Mouse (Mus musculus): ENCODE results near the gene Paqr8. TPM values are rescaled to one million over a fixed set of nuclear protein-coding genes. Genes with fewer than 3 reads are reported as not detected.
A peak's percentile ranks its signal among the peaks of the same experiment; 100 is the strongest.

Gene Paqr8
- polyA plus RNA-seq, 1 experiment from 2014 or later, result 4.4 TPM

GRCm38 (mm10) chr1:20872496-20872895 lies 17.9 kb upstream of the Paqr8 start:
- Histone ChIP-seq H3K4me3 (ENCODE audit: low read length) (no peak overlapping the region), H3K27me3 (ENCODE audit: control insufficient read depth, insufficient read depth, low read depth, low read length) (no peaks in the 10 kb centered on the region), H3K36me3 (ENCODE audit: control insufficient read depth, insufficient read depth, low read length) (no peaks in the 10 kb centered on the region), H3K4me1 (replicated peaks; ENCODE audit: control insufficient read depth, insufficient read depth, low read length) (no peaks in the 10 kb centered on the region), H3K4me2 (ENCODE audit: low read depth, low read length) (no peak overlapping the region), H3K27ac (ENCODE audit: low read length) (no peak overlapping the region), H3K9ac (ENCODE audit: low read length) (no peak overlapping the region), H3K9me3 (ENCODE audit: control insufficient read depth, low read length) (no peaks in the 10 kb centered on the region)
- no peak for ATAC-seq (ENCODE audit: low read depth)
- 76% methylated on average over 5 of the region's 5 CpGs for WGBS

- Histone ChIP-seq H3K27ac (ENCODE audit: low read length) (no peak overlapping the region), H3K27me3 (ENCODE audit: control insufficient read depth, insufficient read depth, low read depth, low read length) (no peaks in the 10 kb centered on the region), H3K9ac (ENCODE audit: low read length) (no peak overlapping the region), H3K4me2 (ENCODE audit: low read depth, low read length) (no peak overlapping the region), H3K36me3 (ENCODE audit: control insufficient read depth, insufficient read depth, low read length) (no peaks in the 10 kb centered on the region), H3K4me1 (replicated peaks; ENCODE audit: control insufficient read depth, insufficient read depth, low read length) (no peaks in the 10 kb centered on the region), H3K9me3 (ENCODE audit: control insufficient read depth, low read length) (no peaks in the 10 kb centered on the region), H3K4me3 (ENCODE audit: low read length) (no peak overlapping the region)
- 90% methylated on average over 6 of the region's 6 CpGs for WGBS
- ATAC-seq (ENCODE audit: low read depth), result no peak
Measured at GRCm38 (mm10) chr1:20874061-20874460, 16.3 kb upstream of the Paqr8 start.

- no peak for ATAC-seq (ENCODE audit: low read depth)
- Histone ChIP-seq H3K27me3 (ENCODE audit: control insufficient read depth, insufficient read depth, low read depth, low read length) (no peaks in the 10 kb centered on the region), H3K9me3 (ENCODE audit: control insufficient read depth, low read length) (no peaks in the 10 kb centered on the region), H3K4me3 (ENCODE audit: low read length) (no peak overlapping the region), H3K4me1 (replicated peaks; ENCODE audit: control insufficient read depth, insufficient read depth, low read length) (no peaks in the 10 kb centered on the region), H3K27ac (ENCODE audit: low read length) (no peak overlapping the region), H3K9ac (ENCODE audit: low read length) (no peak overlapping the region), H3K4me2 (ENCODE audit: low read depth, low read length) (no peak overlapping the region), H3K36me3 (ENCODE audit: control insufficient read depth, insufficient read depth, low read length) (no peaks in the 10 kb centered on the region)
Measured at GRCm38 (mm10) chr1:20877355-20877754, 13.1 kb upstream of the Paqr8 start.

- ATAC-seq (ENCODE audit: low read depth), result peak; percentile 91
- Histone ChIP-seq H3K36me3 (ENCODE audit: control insufficient read depth, insufficient read depth, low read length) (no peaks in the 10 kb centered on the region), H3K9ac (ENCODE audit: low read length) (no peak overlapping the region), H3K4me2 (ENCODE audit: low read depth, low read length) (no peak overlapping the region), H3K4me1 (replicated peaks; ENCODE audit: control insufficient read depth, insufficient read depth, low read length) (no peaks in the 10 kb centered on the region), H3K4me3 (ENCODE audit: low read length) (no peak overlapping the region), H3K27me3 (ENCODE audit: control insufficient read depth, insufficient read depth, low read depth, low read length) (no peaks in the 10 kb centered on the region), H3K27ac (ENCODE audit: low read length) (no peak overlapping the region), H3K9me3 (ENCODE audit: control insufficient read depth, low read length) (no peaks in the 10 kb centered on the region)
- 73% methylated on average over 4 of the region's 4 CpGs for WGBS
Measured at GRCm38 (mm10) chr1:20879361-20879760, 11.0 kb upstream of the Paqr8 start.

GRCm38 (mm10) chr1:20883079-20883478 lies 7.3 kb upstream of the Paqr8 start:
- no peaks in the 10 kb centered on the region for H3K9me3 ChIP-seq (ENCODE audit: control insufficient read depth, low read length)
- H3K9ac ChIP-seq (ENCODE audit: low read length), result no peak overlapping the region
- WGBS, result 75% methylated on average over 4 of the region's 4 CpGs
- H3K27me3 ChIP-seq (ENCODE audit: control insufficient read depth, insufficient read depth, low read depth, low read length), result no peaks in the 10 kb centered on the region
- H3K4me2 ChIP-seq (ENCODE audit: low read depth, low read length), result no peak overlapping the region
- no peak overlapping the region for H3K4me3 ChIP-seq (ENCODE audit: low read length)
- no peak for ATAC-seq (ENCODE audit: low read depth)
- H3K4me1 ChIP-seq (replicated peaks; ENCODE audit: control insufficient read depth, insufficient read depth, low read length), result no peaks in the 10 kb centered on the region
- no peak overlapping the region for H3K27ac ChIP-seq (ENCODE audit: low read length)
- no peaks in the 10 kb centered on the region for H3K36me3 ChIP-seq (ENCODE audit: control insufficient read depth, insufficient read depth, low read length)

GRCm38 (mm10) chr1:20889677-20890403 lies 566 bp upstream of the Paqr8 start:
- 22% methylated on average over 16 of the region's 16 CpGs for WGBS
- H3K27me3 ChIP-seq (ENCODE audit: control insufficient read depth, insufficient read depth, low read depth, low read length), result no peaks in the 10 kb centered on the region
- H3K9me3 ChIP-seq (ENCODE audit: control insufficient read depth, low read length), result no peaks in the 10 kb centered on the region
- H3K36me3 ChIP-seq (ENCODE audit: control insufficient read depth, insufficient read depth, low read length), result no peaks in the 10 kb centered on the region
- peak; percentile 18; the same call in 1 of the 2 replicates for ATAC-seq (ENCODE audit: low read depth)
- H3K9ac ChIP-seq (ENCODE audit: low read length), result peak overlapping the region; percentile 79
- H3K4me3 ChIP-seq (ENCODE audit: low read length), result peak overlapping the region; percentile 58
- peak overlapping the region; percentile 94 for H3K4me2 ChIP-seq (ENCODE audit: low read depth, low read length)
- 0 out of 2 replicates have a peak, but pooled peaks cover 4% of the 10 kb centered on the region for H3K4me1 ChIP-seq (replicated peaks; ENCODE audit: control insufficient read depth, insufficient read depth, low read length)
- H3K27ac ChIP-seq (ENCODE audit: low read length), result peak overlapping the region; percentile 77

GRCm38 (mm10) chr1:20890941-20891399 lies 564 bp downstream of the Paqr8 start:
- WGBS, result 1% methylated on average over 20 of the region's 20 CpGs
- Histone ChIP-seq H3K4me2 (ENCODE audit: low read depth, low read length) (peak overlapping the region; percentile 94), H3K27me3 (ENCODE audit: control insufficient read depth, insufficient read depth, low read depth, low read length) (no peaks in the 10 kb centered on the region), H3K4me3 (ENCODE audit: low read length) (peak overlapping the region; percentile 58), H3K9me3 (ENCODE audit: control insufficient read depth, low read length) (no peaks in the 10 kb centered on the region), H3K4me1 (replicated peaks; ENCODE audit: control insufficient read depth, insufficient read depth, low read length) (0 out of 2 replicates have a peak, but pooled peaks cover 4% of the 10 kb centered on the region), H3K27ac (ENCODE audit: low read length) (peak overlapping the region; percentile 77), H3K9ac (ENCODE audit: low read length) (peak overlapping the region; percentile 79), H3K36me3 (ENCODE audit: control insufficient read depth, insufficient read depth, low read length) (no peaks in the 10 kb centered on the region)
- ATAC-seq (ENCODE audit: low read depth), result peak; percentile 76

- H3K9ac ChIP-seq (ENCODE audit: low read length), result no peak overlapping the region
- no peak overlapping the region for H3K4me3 ChIP-seq (ENCODE audit: low read length)
- H3K27ac ChIP-seq (ENCODE audit: low read length), result no peak overlapping the region
- ATAC-seq (ENCODE audit: low read depth), result no peak
- H3K9me3 ChIP-seq (ENCODE audit: control insufficient read depth, low read length), result no peaks in the 10 kb centered on the region
- no peaks in the 10 kb centered on the region for H3K36me3 ChIP-seq (ENCODE audit: control insufficient read depth, insufficient read depth, low read length)
- H3K4me1 ChIP-seq (replicated peaks; ENCODE audit: control insufficient read depth, insufficient read depth, low read length), result 0 out of 2 replicates have a peak, but pooled peaks cover 4% of the 10 kb centered on the region
- H3K4me2 ChIP-seq (ENCODE audit: low read depth, low read length), result no peak overlapping the region
- no peaks in the 10 kb centered on the region for H3K27me3 ChIP-seq (ENCODE audit: control insufficient read depth, insufficient read depth, low read depth, low read length)
- WGBS, result 82% methylated on average over 5 of the region's 5 CpGs
Measured at GRCm38 (mm10) chr1:20893059-20893458, 2.7 kb downstream of the Paqr8 start.

- no peak for ATAC-seq (ENCODE audit: low read depth)
- Histone ChIP-seq H3K27me3 (ENCODE audit: control insufficient read depth, insufficient read depth, low read depth, low read length) (no peaks in the 10 kb centered on the region), H3K4me2 (ENCODE audit: low read depth, low read length) (no peak overlapping the region), H3K4me3 (ENCODE audit: low read length) (no peak overlapping the region), H3K9me3 (ENCODE audit: control insufficient read depth, low read length) (no peaks in the 10 kb centered on the region), H3K9ac (ENCODE audit: low read length) (no peak overlapping the region), H3K36me3 (ENCODE audit: control insufficient read depth, insufficient read depth, low read length) (no peaks in the 10 kb centered on the region), H3K27ac (ENCODE audit: low read length) (no peak overlapping the region), H3K4me1 (replicated peaks; ENCODE audit: control insufficient read depth, insufficient read depth, low read length) (no peaks in the 10 kb centered on the region)
- WGBS, result 48% methylated on average over 9 of the region's 9 CpGs
Measured at GRCm38 (mm10) chr1:20898391-20898790, 8.0 kb downstream of the Paqr8 start.

Measured in lung, embryonic 16.5 days (tissue).